Mouse (Mus musculus): Measurements from ENCODE around the gene Gm4969. TPM values are rescaled to one million over a fixed set of nuclear protein-coding genes. Genes with fewer than 3 reads are reported as not detected.

Gm4969 gene
- total RNA-seq, 2 experiments from 2014 or later = 9.4 to 11.0 TPM

Small RNAs within 50 kb of the gene (microRNA-seq; reads per million reads assigned to microRNA genes)
- 3.6 reads per million, percentile 6 among the genes with 10 or more reads in this experiment for gene Mir3100

Other genes with a start within 250 kb of the Gm4969 start
- 10 to 100 TPM; 16.1 to 16.8 TPM for gene Pglyrp1, start 247.0 kb downstream of the Gm4969 start, total RNA-seq (2021)
- gene Ccdc61, start 208.0 kb downstream of the Gm4969 start, total RNA-seq (2021) = 10 to 100 TPM; 16.0 to 23.3 TPM
- 100 to 1,000 TPM; 152 to 154 TPM for gene Nova2, start 192.5 kb downstream of the Gm4969 start, total RNA-seq (2021)
- gene Nanos2, start 131.0 kb downstream of the Gm4969 start, total RNA-seq (2021) = 1 to 10 TPM; 1.4 to 1.7 TPM
- gene Mypop, start 127.1 kb downstream of the Gm4969 start, total RNA-seq (2021) = 10 to 100 TPM; 18.8 to 20.2 TPM
- 10 to 100 TPM; 56.9 to 60.8 TPM for gene Irf2bp1, start 114.3 kb downstream of the Gm4969 start, total RNA-seq (2021)
- gene Foxa3, start 94.8 kb downstream of the Gm4969 start, total RNA-seq (2021) = not detected
- 10 to 100 TPM; 87.1 to 96.8 TPM for gene Sympk, start 94.0 kb downstream of the Gm4969 start, total RNA-seq (2021)
- gene Rsph6a, start 63.7 kb downstream of the Gm4969 start, total RNA-seq (2021) = under 1 TPM; 0.30 to 0.46 TPM
- 100 to 1,000 TPM; 147 to 151 TPM for gene Dmwd, start 42.1 kb downstream of the Gm4969 start, total RNA-seq (2021)
- gene Dmpk, start 34.5 kb downstream of the Gm4969 start, total RNA-seq (2021) = 10 to 100 TPM; 45.3 to 46.5 TPM
- 1 to 10 TPM; 2.2 to 3.3 TPM for gene Six5, start 23.8 kb downstream of the Gm4969 start, total RNA-seq (2021)
- 10 to 100 TPM; 17.7 to 18.9 TPM for gene Fbxo46, start 1.5 kb upstream of the Gm4969 start, total RNA-seq (2021)
- gene Qpctl, start 30.9 kb upstream of the Gm4969 start, total RNA-seq (2021) = 10 to 100 TPM; 17.6 to 19.9 TPM
- 100 to 1,000 TPM; 126 to 130 TPM for gene Snrpd2, start 31.4 kb upstream of the Gm4969 start, total RNA-seq (2021)
- gene Gipr, start 47.8 kb upstream of the Gm4969 start, total RNA-seq (2021) = 10 to 100 TPM; 22.7 to 25.8 TPM
- 100 to 1,000 TPM; 102 to 106 TPM for gene Eml2, start 58.1 kb upstream of the Gm4969 start, total RNA-seq (2021)
- gene Gpr4, start 94.2 kb upstream of the Gm4969 start, total RNA-seq (2021) = 1 to 10 TPM; 3.5 to 4.3 TPM
- 10 to 100 TPM; 33.8 to 35.0 TPM for gene Opa3, start 110.0 kb upstream of the Gm4969 start, total RNA-seq (2021)
- 10 to 100 TPM; 45.3 to 46.6 TPM for gene Vasp, start 153.4 kb upstream of the Gm4969 start, total RNA-seq (2021)
- under 1 TPM; 0.60 to 0.64 TPM for gene Ppm1n, start 161.7 kb upstream of the Gm4969 start, total RNA-seq (2021)
- 100 to 1,000 TPM; 154 to 161 TPM for gene Rtn2, start 164.3 kb upstream of the Gm4969 start, total RNA-seq (2021)
- gene Fosb, start 191.7 kb upstream of the Gm4969 start, total RNA-seq (2021) = 1 to 10 TPM; 1.2 to 1.3 TPM
- gene Ercc1, start 226.4 kb upstream of the Gm4969 start, total RNA-seq (2021) = 10 to 100 TPM; 60.1 to 70.9 TPM
- 10 to 100 TPM; 15.9 to 18.7 TPM for gene Cd3eap, start 241.1 kb upstream of the Gm4969 start, total RNA-seq (2021)
- 1 to 10 TPM; 6.0 to 6.4 TPM for gene Ppp1r13l, start 241.4 kb upstream of the Gm4969 start, total RNA-seq (2021)

Measured in left cerebral cortex, postnatal 4 days (tissue).